Mouse (Mus musculus): ENCODE results near the gene Cubn. TPM values are rescaled to one million over a fixed set of nuclear protein-coding genes. Genes with fewer than 3 reads are reported as not detected.

The Cubn gene
- polyA plus RNA-seq, 1 experiment from 2014 or later: 13.5 TPM

DNA sequence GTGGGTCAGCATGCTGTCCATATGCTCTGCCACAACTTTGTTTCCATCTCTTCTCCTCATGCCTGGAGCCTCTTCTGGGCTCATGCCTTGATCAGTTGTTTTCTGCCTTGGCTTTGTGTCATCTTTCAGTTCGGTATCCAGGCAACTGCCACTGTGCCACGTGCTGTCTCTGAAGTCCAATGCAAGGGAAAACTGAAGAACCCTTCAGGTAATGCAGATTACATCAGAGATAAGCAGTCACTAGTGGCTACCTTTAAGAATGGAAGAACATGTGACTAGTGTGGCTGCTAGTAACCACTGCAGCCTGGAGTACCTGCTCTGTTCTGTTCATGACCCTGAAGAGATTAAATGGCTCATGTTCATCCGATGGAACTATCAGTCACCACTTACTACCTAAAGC lies 123.1 kb downstream of the Cubn start:
- ATAC-seq (replicated peaks; ENCODE audit: low FRiP score, low read depth) (no peak), DNase-seq (ENCODE audit: low spot score) (no peak)
- Histone ChIP-seq H3K9me3 (replicated peaks; ENCODE audit: low read length) (no peaks in the 10 kb centered on the region), H3K9ac (ENCODE audit: low read depth, low read length) (no peak overlapping the region), H3K4me2 (ENCODE audit: low read length) (no peak overlapping the region), H3K4me3 (replicated peaks; ENCODE audit: low read depth, low read length) (no peak overlapping the region), H3K4me1 (replicated peaks; ENCODE audit: insufficient read depth, low read length) (peaks cover 13% of the 10 kb centered on the region), H3K27ac (no peak overlapping the region), H3K36me3 (ENCODE audit: insufficient read depth, low read length) (no peaks in the 10 kb centered on the region), H3K27me3 (ENCODE audit: insufficient read depth, low read length) (no peaks in the 10 kb centered on the region)
- no peak for TF ChIP-seq CTCF (IDR thresholded peaks at IDR 0.05; ENCODE audit: low read depth)
- 75% methylated on average over 3 of the region's 3 CpGs for WGBS

DNA sequence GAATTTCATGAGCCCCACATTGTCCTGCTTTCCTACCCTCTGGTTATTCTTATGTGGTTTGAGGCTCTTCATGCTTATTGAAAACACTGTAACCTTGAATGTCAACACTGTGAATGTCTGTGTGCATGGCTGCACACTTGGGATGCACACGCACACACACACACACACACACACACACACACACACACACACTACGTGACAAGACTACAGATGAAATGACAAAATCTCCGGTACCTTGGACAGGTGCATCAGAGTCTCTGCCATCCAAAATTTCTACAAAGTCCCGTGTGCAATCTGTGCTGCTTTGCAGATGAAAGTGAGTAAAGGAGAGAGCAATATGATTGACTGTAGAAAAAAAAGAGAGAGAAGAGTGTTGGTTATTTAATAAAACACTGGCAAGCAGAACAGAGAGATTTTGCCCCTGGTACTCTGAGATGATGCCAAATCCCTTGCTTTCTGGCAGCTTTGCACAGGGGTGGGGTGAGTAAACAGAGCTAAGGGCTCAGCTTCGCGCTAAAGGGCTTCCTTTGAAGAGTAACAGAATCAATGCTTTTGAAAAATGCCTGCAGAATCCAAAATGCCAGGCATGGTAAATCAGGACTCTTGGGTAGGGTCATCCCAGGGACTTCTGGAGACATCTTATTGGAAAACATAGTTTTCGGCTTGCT lies 133.6 kb downstream of the Cubn start:
- H3K9ac ChIP-seq (ENCODE audit: low read depth, low read length): no peak overlapping the region
- H3K4me2 ChIP-seq (ENCODE audit: low read length): no peak overlapping the region
- no peaks in the 10 kb centered on the region for H3K9me3 ChIP-seq (replicated peaks; ENCODE audit: low read length)
- no peaks in the 10 kb centered on the region for H3K27me3 ChIP-seq (ENCODE audit: insufficient read depth, low read length)
- no peak for TF ChIP-seq CTCF (IDR thresholded peaks at IDR 0.05; ENCODE audit: low read depth)
- 60% methylated on average over 7 of the region's 7 CpGs for WGBS
- no peak overlapping the region for H3K27ac ChIP-seq
- no peaks in the 10 kb centered on the region for H3K36me3 ChIP-seq (ENCODE audit: insufficient read depth, low read length)
- H3K4me1 ChIP-seq (replicated peaks; ENCODE audit: insufficient read depth, low read length): no peaks in the 10 kb centered on the region
- H3K4me3 ChIP-seq (replicated peaks; ENCODE audit: low read depth, low read length): no peak overlapping the region
- DNase-seq (ENCODE audit: low spot score) (no peak), ATAC-seq (replicated peaks; ENCODE audit: low FRiP score, low read depth) (no peak)

DNA sequence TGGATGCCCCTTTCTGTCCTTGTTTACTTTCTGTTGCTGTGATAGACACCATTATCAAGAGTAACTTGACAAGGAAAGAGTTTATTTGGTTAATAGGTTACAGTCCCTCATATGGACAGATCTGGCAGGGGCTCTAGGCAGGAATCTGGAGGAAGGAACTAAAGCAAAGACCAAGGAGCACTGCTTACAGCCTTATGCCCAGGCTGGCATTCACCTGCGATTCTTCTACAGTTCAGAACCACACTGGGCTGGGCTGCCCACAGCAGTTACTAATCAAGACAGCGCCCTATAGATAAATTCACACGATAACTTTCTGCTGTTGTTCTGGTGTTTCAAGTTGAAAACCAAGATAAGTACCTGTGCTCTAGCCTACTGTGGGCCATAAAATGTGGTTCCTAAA lies 138.8 kb downstream of the Cubn start:
- H3K4me2 ChIP-seq (ENCODE audit: low read length): no peak overlapping the region
- H3K4me3 ChIP-seq (replicated peaks; ENCODE audit: low read depth, low read length): no peak overlapping the region
- H3K9me3 ChIP-seq (replicated peaks; ENCODE audit: low read length): no peaks in the 10 kb centered on the region
- no peak overlapping the region for H3K27ac ChIP-seq
- H3K36me3 ChIP-seq (ENCODE audit: insufficient read depth, low read length): no peaks in the 10 kb centered on the region
- ATAC-seq (replicated peaks; ENCODE audit: low FRiP score, low read depth) (no peak), DNase-seq (ENCODE audit: low spot score) (no peak)
- WGBS: 92% methylated on average over 3 of the region's 3 CpGs
- no peaks in the 10 kb centered on the region for H3K4me1 ChIP-seq (replicated peaks; ENCODE audit: insufficient read depth, low read length)
- no peak for TF ChIP-seq CTCF (IDR thresholded peaks at IDR 0.05; ENCODE audit: low read depth)
- no peaks in the 10 kb centered on the region for H3K27me3 ChIP-seq (ENCODE audit: insufficient read depth, low read length)
- no peak overlapping the region for H3K9ac ChIP-seq (ENCODE audit: low read depth, low read length)

DNA sequence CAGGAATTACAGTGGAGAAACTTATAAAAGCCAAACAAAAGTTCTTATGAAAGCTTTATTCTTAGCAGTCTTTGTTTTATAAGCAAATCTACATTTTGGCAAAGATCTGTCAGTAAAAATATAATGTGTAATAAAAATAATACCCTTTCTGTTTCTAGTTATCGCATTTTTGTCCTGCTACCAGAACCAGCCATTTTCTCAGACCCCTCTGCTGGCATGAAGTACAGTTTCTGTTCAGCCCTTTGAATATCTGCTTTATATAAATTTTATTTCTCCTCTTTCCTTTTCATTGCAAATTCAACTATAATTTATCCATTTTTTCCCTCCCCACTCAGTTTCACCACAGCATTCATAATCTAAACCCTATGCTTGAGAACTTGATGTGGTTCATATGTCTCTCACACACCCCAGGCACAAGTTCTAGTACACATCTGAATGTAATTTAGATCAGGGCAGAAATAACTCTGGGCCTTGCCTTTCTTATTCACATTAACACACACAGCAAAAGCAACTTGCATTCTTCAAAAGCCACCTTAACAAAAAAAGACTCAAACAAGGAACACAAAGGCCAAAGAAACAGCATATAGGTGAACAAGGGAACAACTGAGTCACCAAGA lies 139.4 kb downstream of the Cubn start:
- H3K4me1 ChIP-seq (replicated peaks; ENCODE audit: insufficient read depth, low read length): no peaks in the 10 kb centered on the region
- H3K4me2 ChIP-seq (ENCODE audit: low read length): no peak overlapping the region
- TF ChIP-seq CTCF (IDR thresholded peaks at IDR 0.05; ENCODE audit: low read depth): no peak
- 86% methylated on average over 1 of the region's 1 CpGs for WGBS
- no peak overlapping the region for H3K4me3 ChIP-seq (replicated peaks; ENCODE audit: low read depth, low read length)
- no peak overlapping the region for H3K27ac ChIP-seq
- no peaks in the 10 kb centered on the region for H3K9me3 ChIP-seq (replicated peaks; ENCODE audit: low read length)
- H3K36me3 ChIP-seq (ENCODE audit: insufficient read depth, low read length): no peaks in the 10 kb centered on the region
- DNase-seq (ENCODE audit: low spot score) (no peak), ATAC-seq (replicated peaks; ENCODE audit: low FRiP score, low read depth) (no peak)
- no peak overlapping the region for H3K9ac ChIP-seq (ENCODE audit: low read depth, low read length)
- no peaks in the 10 kb centered on the region for H3K27me3 ChIP-seq (ENCODE audit: insufficient read depth, low read length)

DNA sequence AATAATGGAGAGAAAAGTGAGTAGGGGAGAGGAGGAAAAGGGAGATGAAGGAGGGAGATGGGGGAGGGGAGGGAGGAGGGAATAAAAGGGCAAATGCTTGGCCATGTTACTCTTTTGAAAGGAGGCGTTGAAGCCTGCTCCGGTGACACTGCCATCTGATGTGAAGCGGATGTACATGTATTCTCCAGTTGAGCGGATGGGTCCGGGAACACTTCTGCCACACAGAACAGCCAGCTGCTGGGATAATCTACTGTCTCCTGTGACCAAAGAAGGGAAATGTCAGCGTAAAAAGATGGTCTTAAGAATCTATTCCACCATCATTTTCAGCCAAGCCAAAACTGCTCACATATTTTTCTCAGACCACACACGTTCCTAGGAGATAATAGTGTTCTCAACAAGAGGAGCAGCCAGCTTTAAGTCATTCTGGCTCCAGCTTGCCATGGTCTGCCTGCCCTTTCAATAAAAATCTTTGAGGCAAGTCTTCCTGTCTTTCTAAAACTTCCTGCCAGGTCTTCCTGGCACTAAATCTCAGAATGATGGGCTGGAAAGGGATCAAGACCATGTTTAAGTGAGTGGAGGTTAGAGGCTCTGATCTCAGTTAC lies 149.2 kb downstream of the Cubn start:
- no peak for TF ChIP-seq CTCF (IDR thresholded peaks at IDR 0.05; ENCODE audit: low read depth)
- H3K9me3 ChIP-seq (replicated peaks; ENCODE audit: low read length): no peaks in the 10 kb centered on the region
- H3K4me1 ChIP-seq (replicated peaks; ENCODE audit: insufficient read depth, low read length): 0 out of 2 replicates have a peak, but pooled peaks cover 4% of the 10 kb centered on the region
- no peak overlapping the region for H3K9ac ChIP-seq (ENCODE audit: low read depth, low read length)
- H3K4me2 ChIP-seq (ENCODE audit: low read length): no peak overlapping the region
- H3K4me3 ChIP-seq (replicated peaks; ENCODE audit: low read depth, low read length): no peak overlapping the region
- peak; percentile 72 for DNase-seq (ENCODE audit: low spot score)
- H3K27me3 ChIP-seq (ENCODE audit: insufficient read depth, low read length): no peaks in the 10 kb centered on the region
- H3K36me3 ChIP-seq (ENCODE audit: insufficient read depth, low read length): no peaks in the 10 kb centered on the region
- 18% methylated on average over 7 of the region's 7 CpGs for WGBS
- ATAC-seq (replicated peaks; ENCODE audit: low FRiP score, low read depth): no peak
- no peak overlapping the region for H3K27ac ChIP-seq

DNA sequence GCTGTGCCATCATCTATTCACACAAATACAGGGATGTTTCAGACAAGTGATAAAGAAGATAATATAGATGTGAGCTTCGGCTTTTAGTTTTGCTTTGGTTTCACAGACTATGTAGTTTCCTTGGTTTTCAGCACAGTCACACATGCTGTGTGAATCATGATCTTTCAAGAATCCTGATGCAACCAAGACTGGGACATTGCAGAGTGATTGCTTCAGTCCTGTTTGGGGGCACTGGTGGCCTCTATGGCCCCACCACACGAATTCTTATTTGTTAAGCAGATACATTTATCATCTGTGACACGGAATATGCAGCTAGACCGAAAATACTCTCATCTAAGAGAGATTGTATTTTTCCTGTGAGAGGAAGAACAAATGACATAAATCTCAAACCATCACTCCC lies 156.2 kb downstream of the Cubn start:
- no peaks in the 10 kb centered on the region for H3K27me3 ChIP-seq (ENCODE audit: insufficient read depth, low read length)

More for the DNA sequence above, 156.2 kb downstream of the Cubn start:
- no peaks in the 10 kb centered on the region for H3K9me3 ChIP-seq (replicated peaks; ENCODE audit: low read length)
- no peaks in the 10 kb centered on the region for H3K36me3 ChIP-seq (ENCODE audit: insufficient read depth, low read length)
- no peak for TF ChIP-seq CTCF (IDR thresholded peaks at IDR 0.05; ENCODE audit: low read depth)
- H3K27ac ChIP-seq: no peak overlapping the region
- DNase-seq (ENCODE audit: low spot score): no peak
- H3K4me2 ChIP-seq (ENCODE audit: low read length): no peak overlapping the region
- no peak overlapping the region for H3K4me3 ChIP-seq (replicated peaks; ENCODE audit: low read depth, low read length)
- ATAC-seq (replicated peaks; ENCODE audit: low FRiP score, low read depth): no peak
- 52% methylated on average over 4 of the region's 4 CpGs for WGBS
- no peaks in the 10 kb centered on the region for H3K4me1 ChIP-seq (replicated peaks; ENCODE audit: insufficient read depth, low read length)
- H3K9ac ChIP-seq (ENCODE audit: low read depth, low read length): no peak overlapping the region
